8 mouse cellular contexts compared by ENCODE assay signal in genomic region chr12:55446366-55446745, GRCm38 (mm10). TPM values are rescaled to one million over a fixed set of nuclear protein-coding genes. Genes with fewer than 3 reads are reported as not detected.
DNase-seq lines count a peak whose midpoint lies in the region; ATAC-seq and TF ChIP-seq lines count a peak whose summit lies in the region.

No protein-coding gene starts in this region.

- H3K4me1 ChIP-seq in cerebellum, adult 2 months (ENCODE audit: control insufficient read depth, insufficient read depth, low read length), result peaks cover 26% of the 10 kb centered on the region
- peaks cover 39% of the 10 kb centered on the region; the same call in 1 of the 2 replicates for H3K4me1 ChIP-seq in lung, postnatal 0 days (ENCODE audit: insufficient read depth, low read depth, low read length)
- H3K4me1 ChIP-seq in lung, adult 2 months (ENCODE audit: control insufficient read depth, insufficient read depth, low read length), result peaks cover 40% of the 10 kb centered on the region
- peaks cover 10% of the 10 kb centered on the region for H3K4me1 ChIP-seq in limb, embryonic 11.5 days (ENCODE audit: control insufficient read depth, insufficient read depth, low read length)
- peaks cover 37% of the 10 kb centered on the region for H3K4me1 ChIP-seq in olfactory bulb, adult 2 months (ENCODE audit: control insufficient read depth, insufficient read depth, low read length)

- 33% methylated on average over 4 of the region's 4 CpGs for WGBS in cerebellum, adult 2 months
- 81% methylated on average over 4 of the region's 4 CpGs for WGBS in lung, postnatal 0 days
- WGBS in lung, adult 2 months, result 73% methylated on average over 4 of the region's 4 CpGs
- 83% methylated on average over 4 of the region's 4 CpGs for WGBS in limb, embryonic 11.5 days
- WGBS in olfactory bulb, adult 2 months, result 44% methylated on average over 4 of the region's 4 CpGs

- no peak for ATAC-seq in lung, postnatal 0 days
- ATAC-seq in limb, embryonic 11.5 days (ENCODE audit: insufficient number of reproducible peaks, low FRiP score, low TSS enrichment, low read depth), result peak; percentile 35; the same call in 1 of the 2 replicates

- H3K4me3 ChIP-seq in cerebellum, adult 2 months (replicated peaks; ENCODE audit: insufficient read depth, low read depth, low read length), result no peak overlapping the region
- no peak overlapping the region for H3K4me3 ChIP-seq in lung, postnatal 0 days (ENCODE audit: low read depth, low read length)
- no peak overlapping the region for H3K4me3 ChIP-seq in lung, adult 2 months (replicated peaks; ENCODE audit: extremely low read depth, low read depth, low read length)
- H3K4me3 ChIP-seq in limb, embryonic 11.5 days (ENCODE audit: low read depth, low read length), result no peak overlapping the region
- no peak overlapping the region for H3K4me3 ChIP-seq in olfactory bulb, adult 2 months (ENCODE audit: insufficient read depth, low read depth, low read length)

- H3K27ac ChIP-seq in cerebellum, adult 2 months (ENCODE audit: insufficient read depth, low read length), result peak overlapping the region; percentile 82
- peak overlapping the region; percentile 94 for H3K27ac ChIP-seq in lung, postnatal 0 days (ENCODE audit: low read length)
- peak overlapping the region; percentile 86 for H3K27ac ChIP-seq in limb, embryonic 11.5 days (replicated peaks; ENCODE audit: low read depth, low read length)
- peak overlapping the region; percentile 93 for H3K27ac ChIP-seq in olfactory bulb, adult 2 months (ENCODE audit: insufficient read depth, low read depth, low read length)

- DNase-seq in cerebellum, adult 2 months, result no peak
- no peak for DNase-seq in cerebellum, adult 11 months
- DNase-seq in lung, postnatal 0 days (ENCODE audit: low spot score), result no peak
- no peak for DNase-seq in lung, adult 2 months
- DNase-seq in limb, embryonic 11.5 days (ENCODE audit: low spot score), result no peak
- no peak for DNase-seq in left cerebral cortex, adult 11 months (ENCODE audit: low spot score)
- DNase-seq in gastrocnemius, postnatal 10 days, result no peak

- H3K27me3 ChIP-seq in cerebellum, adult 2 months (ENCODE audit: control insufficient read depth, insufficient read depth, low read length), result no peaks in the 10 kb centered on the region
- H3K27me3 ChIP-seq in lung, postnatal 0 days (replicated peaks; ENCODE audit: insufficient read depth, low read length), result no peaks in the 10 kb centered on the region
- H3K27me3 ChIP-seq in limb, embryonic 11.5 days (ENCODE audit: control insufficient read depth, insufficient read depth, low read length), result no peaks in the 10 kb centered on the region

- no peak for TF ChIP-seq EP300 in lung, postnatal 0 days (IDR thresholded peaks at IDR 0.05)

- no peak overlapping the region for H3K4me2 ChIP-seq in lung, postnatal 0 days (replicated peaks; ENCODE audit: low read depth, low read length)
- 0 out of 2 replicates have a peak overlapping the region, but pooled peaks have one; percentile 1 for H3K4me2 ChIP-seq in limb, embryonic 11.5 days (ENCODE audit: low read depth, severe bottlenecking)

- no peaks in the 10 kb centered on the region for H3K9me3 ChIP-seq in lung, postnatal 0 days (ENCODE audit: low read length)
- H3K9me3 ChIP-seq in limb, embryonic 11.5 days (ENCODE audit: control insufficient read depth, low read length), result no peaks in the 10 kb centered on the region

- TF ChIP-seq CTCF in cerebellum, adult 2 months (IDR thresholded peaks at IDR 0.05; ENCODE audit: borderline replicate concordance, insufficient read depth, low read depth, low read length), result no peak
- no peak for TF ChIP-seq CTCF in lung, postnatal 0 days (IDR thresholded peaks at IDR 0.05)
- no peak for TF ChIP-seq CTCF in lung, adult 2 months (IDR thresholded peaks at IDR 0.05; ENCODE audit: insufficient read depth, low read length)
- TF ChIP-seq CTCF in olfactory bulb, adult 2 months (IDR thresholded peaks at IDR 0.05; ENCODE audit: insufficient read depth, low read depth, low read length), result no peak

- no peak for TF ChIP-seq POLR2A in cerebellum, adult 2 months (IDR thresholded peaks at IDR 0.05; ENCODE audit: borderline replicate concordance, insufficient read depth, low read length)
- no peak for TF ChIP-seq POLR2A in lung, adult 2 months (IDR thresholded peaks at IDR 0.05; ENCODE audit: borderline replicate concordance, extremely low read depth, low read depth, low read length)
- no peak for TF ChIP-seq POLR2A in olfactory bulb, adult 2 months (IDR thresholded peaks at IDR 0.05; ENCODE audit: insufficient read depth, low read depth, low read length)

- no peak overlapping the region for H3K9ac ChIP-seq in lung, postnatal 0 days (replicated peaks; ENCODE audit: low read depth)
- H3K9ac ChIP-seq in limb, embryonic 11.5 days (ENCODE audit: low read length), result no peak overlapping the region

- no peaks in the 10 kb centered on the region for H3K36me3 ChIP-seq in lung, postnatal 0 days (ENCODE audit: insufficient read depth, low read length)
- no peaks in the 10 kb centered on the region for H3K36me3 ChIP-seq in limb, embryonic 11.5 days (ENCODE audit: control insufficient read depth, insufficient read depth, low read length)

RNA-seq across cellular contexts. Expression of gene Nfkbia, which starts 46.1 kb away (rescaled TPM):
- polyA plus RNA-seq in cerebellum, adult 2 months (2012; rRNA removed), result 39.1 and 45.7 TPM in 2 replicates
- polyA plus RNA-seq in lung, postnatal 0 days (2015; fragmentation: Nextera tagmentation; extraction: Ambion mirVana), result 184 and 297 TPM in 2 replicates
- polyA plus RNA-seq in lung, adult 2 months (2012; rRNA removed), result 282 and 367 TPM in 2 replicates
- polyA plus RNA-seq in limb, embryonic 11.5 days (2014; fragmentation: Nextera tagmentation; extraction: Ambion mirVana), result 65.1 and 70.4 TPM in 2 replicates
- polyA plus RNA-seq in olfactory bulb, adult 2 months (2012; ENCODE audit: insufficient read depth, insufficient read length, low replicate concordance, missing spikeins), result not detected in 2 replicates
- total RNA-seq in gastrocnemius, postnatal 10 days (2021), result 10 to 100 TPM; 24.8 to 38.1 TPM
